Mouse (Mus musculus) lung, embryonic 14.5 days (tissue): ENCODE measurements around the gene Fgfr2. TPM values are rescaled to one million over a fixed set of nuclear protein-coding genes. Genes with fewer than 3 reads are reported as not detected.

Experiments
- ATAC-seq: fragments of 200-750 bp; cut with Nextera tagmentation; 2 replicates; pipeline ENCODE4 v1.8.0; 2017; ENCODE audit warnings: mild to moderate bottlenecking, moderate TSS enrichment, moderate library complexity; ENCODE audit not compliant: insufficient read depth
- DNase-seq: peaks from one replicate; pipeline ENCODE4 v3.0.0-alpha.2; 2015
- H3K27ac ChIP-seq: fragments of 300-500 bp; sonication (generic); 2 replicates; pipeline ENCODE4 v1.5.1; 2014; ENCODE audit warnings: low read depth, mild to moderate bottlenecking, moderate library complexity
- H3K27me3 ChIP-seq: fragments of 300-500 bp; sonication (generic); 2 replicates; pipeline ENCODE4 v1.6.1; 2014; ENCODE audit warnings: low read length, control low read depth; ENCODE audit not compliant: insufficient read depth
- H3K36me3 ChIP-seq: fragments of 300-500 bp; sonication (generic); 2 replicates; pipeline ENCODE4 v1.6.1; 2014; ENCODE audit warnings: control low read depth; ENCODE audit not compliant: insufficient read depth
- H3K4me1 ChIP-seq: fragments of 300-500 bp; sonication (generic); 2 replicates; pipeline ENCODE4 v1.6.1; 2014; ENCODE audit warnings: antibody characterized with exemption, control low read depth; ENCODE audit not compliant: insufficient read depth
- H3K4me2 ChIP-seq: fragments of 300-500 bp; sonication (generic); 2 replicates; pipeline ENCODE4 v1.6.1; 2014; ENCODE audit warnings: mild to moderate bottlenecking
- H3K4me3 ChIP-seq: fragments of 300-500 bp; sonication (generic); 2 replicates; pipeline ENCODE4 v1.5.1; 2014; ENCODE audit warnings: low read depth, low read length
- H3K9ac ChIP-seq: fragments of 300-500 bp; sonication (generic); 2 replicates; pipeline ENCODE4 v1.6.1; 2014
- H3K9me3 ChIP-seq: fragments of 300-500 bp; sonication (generic); 2 replicates; pipeline ENCODE4 v1.6.1; 2016; ENCODE audit warnings: low read depth, low read length, control low read depth
- CTCF ChIP-seq: IDR thresholded peaks from 2 replicates; pipeline ENCODE4 v1.5.1; 2016; ENCODE audit warnings: antibody characterized with exemption, low read depth
- WGBS: fragments of 180-500 bp; shearing (Covaris S2); extraction: QIAGEN DNeasy Blood & Tissue Kit; methylation state at CpG from one replicate; pipeline ENCODE4 v1.1.7; 2014; 5-methylcytosine and 5-hydroxymethylcytosine counted together
- polyA plus RNA-seq: library from polyadenylated mRNA; unstranded; fragments of >200 nt; fragmentation: Nextera tagmentation; extraction: Ambion mirVana; gene quantifications from 2 replicates; pipeline ENCODE4 v1.2.1, GENCODE M21; 2014

Gene Fgfr2
- polyA plus RNA-seq, 1 experiment from 2014 or later: 179 TPM

GRCm38 (mm10) chr7:130309180-130309579 is 2814.0 kb downstream of the Fgfr2 start:
- Histone ChIP-seq H3K4me3 (no peak overlapping the region), H3K9me3 (no peaks in the 10 kb centered on the region), H3K36me3 (no peaks in the 10 kb centered on the region), H3K27me3 (no peaks in the 10 kb centered on the region), H3K27ac (no peak overlapping the region), H3K4me1 (peaks cover 5% of the 10 kb centered on the region; the same call in 1 of the 2 replicates), H3K4me2 (no peak overlapping the region), H3K9ac (no peak overlapping the region)
- no peak for TF ChIP-seq CTCF
- no peak for DNase-seq
- WGBS: 68% methylated on average over 2 of the region's 2 CpGs
- ATAC-seq: no peak

- no peaks in the 10 kb centered on the region for H3K9me3 ChIP-seq
- no peak overlapping the region for H3K9ac ChIP-seq
- DNase-seq (no peak), ATAC-seq (no peak)
- H3K4me1 ChIP-seq: peaks cover 5% of the 10 kb centered on the region; the same call in 1 of the 2 replicates
- WGBS: 88% methylated on average over 3 of the region's 3 CpGs
- TF ChIP-seq CTCF: no peak
- no peaks in the 10 kb centered on the region for H3K27me3 ChIP-seq
- H3K4me2 ChIP-seq: no peak overlapping the region
- no peaks in the 10 kb centered on the region for H3K36me3 ChIP-seq
- no peak overlapping the region for H3K4me3 ChIP-seq
- no peak overlapping the region for H3K27ac ChIP-seq
Measured at GRCm38 (mm10) chr7:130307036-130307435, 2816.1 kb downstream of the Fgfr2 start.

- Histone ChIP-seq H3K36me3 (no peaks in the 10 kb centered on the region), H3K27ac (no peak overlapping the region), H3K4me3 (no peak overlapping the region), H3K4me2 (no peak overlapping the region), H3K4me1 (peaks cover under 1% of the 10 kb centered on the region; the same call in 1 of the 2 replicates), H3K9me3 (no peaks in the 10 kb centered on the region), H3K9ac (no peak overlapping the region), H3K27me3 (no peaks in the 10 kb centered on the region)
- no peak for TF ChIP-seq CTCF
- ATAC-seq: no peak
- 85% methylated on average over 1 of the region's 1 CpGs for WGBS
- no peak for DNase-seq
Measured at GRCm38 (mm10) chr7:130304642-130305041, 2818.5 kb downstream of the Fgfr2 start.

GRCm38 (mm10) chr7:130303464-130303863 is 2819.7 kb downstream of the Fgfr2 start:
- Histone ChIP-seq H3K4me1 (peaks cover 6% of the 10 kb centered on the region; the same call in 1 of the 2 replicates), H3K4me3 (no peak overlapping the region), H3K9ac (no peak overlapping the region), H3K36me3 (no peaks in the 10 kb centered on the region), H3K4me2 (no peak overlapping the region), H3K27me3 (no peaks in the 10 kb centered on the region), H3K9me3 (no peaks in the 10 kb centered on the region), H3K27ac (no peak overlapping the region)
- WGBS: 57% methylated on average over 8 of the region's 8 CpGs
- TF ChIP-seq CTCF: no peak
- ATAC-seq (no peak), DNase-seq (no peak)

GRCm38 (mm10) chr7:130300606-130301005 is 2822.5 kb downstream of the Fgfr2 start:
- H3K4me2 ChIP-seq: no peak overlapping the region
- 91% methylated on average over 3 of the region's 3 CpGs for WGBS
- TF ChIP-seq CTCF: no peak
- H3K9me3 ChIP-seq: no peaks in the 10 kb centered on the region
- ATAC-seq: no peak
- H3K9ac ChIP-seq: no peak overlapping the region
- no peaks in the 10 kb centered on the region for H3K36me3 ChIP-seq
- no peak for DNase-seq
- no peak overlapping the region for H3K27ac ChIP-seq
- peaks cover 6% of the 10 kb centered on the region; the same call in 1 of the 2 replicates for H3K4me1 ChIP-seq
- H3K27me3 ChIP-seq: no peaks in the 10 kb centered on the region
- H3K4me3 ChIP-seq: no peak overlapping the region

GRCm38 (mm10) chr7:130298926-130299594 is 2824.1 kb downstream of the Fgfr2 start:
- Histone ChIP-seq H3K9me3 (no peaks in the 10 kb centered on the region), H3K4me2 (no peak overlapping the region), H3K4me3 (no peak overlapping the region), H3K27me3 (no peaks in the 10 kb centered on the region), H3K27ac (no peak overlapping the region), H3K4me1 (peaks cover 6% of the 10 kb centered on the region; the same call in 1 of the 2 replicates), H3K36me3 (no peaks in the 10 kb centered on the region), H3K9ac (no peak overlapping the region)
- no peak for TF ChIP-seq CTCF
- DNase-seq: peak; percentile 57
- peak; percentile 82 for ATAC-seq
- 40% methylated on average over 3 of the region's 3 CpGs for WGBS

GRCm38 (mm10) chr7:130291179-130291578 is 2832.0 kb downstream of the Fgfr2 start:
- 68% methylated on average over 6 of the region's 6 CpGs for WGBS
- Histone ChIP-seq H3K9ac (no peak overlapping the region), H3K27me3 (no peaks in the 10 kb centered on the region), H3K27ac (0 out of 2 replicates have a peak overlapping the region, but pooled peaks have one; percentile 5), H3K4me2 (no peak overlapping the region), H3K36me3 (no peaks in the 10 kb centered on the region), H3K9me3 (no peaks in the 10 kb centered on the region), H3K4me3 (no peak overlapping the region), H3K4me1 (peaks cover 32% of the 10 kb centered on the region)
- DNase-seq (peak; percentile 35), ATAC-seq (no peak; the same call in 1 of the 2 replicates)
- no peak for TF ChIP-seq CTCF
